Mouse (Mus musculus): ENCODE measurements at regions not wholly inside any gene's neighbourhood (a gene's known extent, or its start where the extent isn't known, plus 50 kb on each side); places are given as distances from the start of the nearest gene placed in this dataset.
"Not testable (repeated sequence)": the region's sequence is repeated elsewhere in the genome, so short reads cannot be mapped to it uniquely, and the experiment has no call there.

GRCm38 (mm10) chr14:53439643-53440042, 814.3 kb downstream of the Dad1 start:
- DNase-seq (ENCODE audit: low spot score); H3K4me1 ChIP-seq (replicated peaks; ENCODE audit: control insufficient read depth, insufficient read depth, low read length); H3K9ac ChIP-seq (ENCODE audit: low read length); H3K36me3 ChIP-seq (ENCODE audit: control insufficient read depth, insufficient read depth, low read length); H3K4me3 ChIP-seq (ENCODE audit: low read depth, low read length); H3K9me3 ChIP-seq (ENCODE audit: control insufficient read depth, low read length); H3K27me3 ChIP-seq (replicated peaks; ENCODE audit: control insufficient read depth, insufficient read depth, low read length); H3K27ac ChIP-seq (ENCODE audit: low read depth); ATAC-seq (replicated peaks; ENCODE audit: low FRiP score, low TSS enrichment, low read depth); H3K4me2 ChIP-seq (ENCODE audit: low read length): not testable (repeated sequence)

DNA sequence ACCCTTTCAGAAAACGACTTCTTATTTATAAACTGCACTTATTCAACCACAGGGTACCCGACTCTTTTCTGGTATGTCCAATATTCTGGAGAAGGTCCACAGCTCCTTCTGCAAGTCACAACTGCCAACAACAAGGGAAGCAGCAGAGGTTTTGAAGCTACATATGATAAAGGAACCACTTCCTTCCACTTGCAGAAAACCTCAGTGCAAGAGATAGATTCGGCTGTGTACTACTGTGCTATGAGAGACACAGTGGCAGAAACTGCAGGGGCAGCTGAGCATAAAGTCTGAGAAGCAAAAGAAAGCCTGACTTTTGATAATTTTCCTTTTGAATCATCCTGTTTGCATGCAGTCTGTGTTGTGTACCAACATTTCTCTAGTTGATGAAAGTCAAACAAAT, 823.8 kb downstream of the Dad1 start:
- H3K9ac ChIP-seq (ENCODE audit: low read length); H3K4me3 ChIP-seq (ENCODE audit: low read depth, low read length); ATAC-seq (replicated peaks; ENCODE audit: low FRiP score, low TSS enrichment, low read depth); DNase-seq (ENCODE audit: low spot score); H3K9me3 ChIP-seq (ENCODE audit: control insufficient read depth, low read length); H3K4me2 ChIP-seq (ENCODE audit: low read length); H3K27ac ChIP-seq (ENCODE audit: low read depth); H3K36me3 ChIP-seq (ENCODE audit: control insufficient read depth, insufficient read depth, low read length); H3K4me1 ChIP-seq (replicated peaks; ENCODE audit: control insufficient read depth, insufficient read depth, low read length); H3K27me3 ChIP-seq (replicated peaks; ENCODE audit: control insufficient read depth, insufficient read depth, low read length): not testable (repeated sequence)
- WGBS = 60% methylated on average over 2 of the region's 3 CpGs

- H3K4me2 ChIP-seq (ENCODE audit: low read length); DNase-seq (ENCODE audit: low spot score); H3K27ac ChIP-seq (ENCODE audit: low read depth); H3K9ac ChIP-seq (ENCODE audit: low read length); H3K36me3 ChIP-seq (ENCODE audit: control insufficient read depth, insufficient read depth, low read length); H3K4me1 ChIP-seq (replicated peaks; ENCODE audit: control insufficient read depth, insufficient read depth, low read length); H3K4me3 ChIP-seq (ENCODE audit: low read depth, low read length); H3K27me3 ChIP-seq (replicated peaks; ENCODE audit: control insufficient read depth, insufficient read depth, low read length); ATAC-seq (replicated peaks; ENCODE audit: low FRiP score, low TSS enrichment, low read depth); H3K9me3 ChIP-seq (ENCODE audit: control insufficient read depth, low read length): not testable (repeated sequence)
- 67% methylated on average over 1 of the region's 1 CpGs for WGBS
These were observed 825.5 kb downstream of the Dad1 start for GRCm38 (mm10) chr14:53428447-53428846.

DNA sequence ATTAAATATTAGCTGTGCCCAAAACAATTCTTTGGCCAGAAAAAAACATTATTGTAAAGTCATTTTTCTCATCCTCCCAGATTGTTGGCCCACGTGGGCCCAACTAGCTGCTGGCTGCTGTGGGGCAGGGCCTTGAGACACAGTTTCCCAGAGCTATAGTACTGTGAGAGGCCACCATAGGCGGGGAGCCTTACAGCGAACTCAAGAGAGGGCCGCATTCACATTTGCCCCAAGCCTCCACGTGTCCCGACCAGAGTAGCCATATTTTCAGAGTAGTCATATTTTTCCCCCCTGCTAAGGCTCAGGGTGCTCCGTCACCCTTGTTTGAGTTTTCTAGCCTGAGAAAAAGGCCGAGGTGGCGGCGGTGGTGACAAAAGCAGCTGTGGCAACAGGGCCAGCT, 826.3 kb downstream of the Dad1 start:
- not testable (repeated sequence) for H3K27ac ChIP-seq (ENCODE audit: low read depth); H3K4me2 ChIP-seq (ENCODE audit: low read length); H3K9ac ChIP-seq (ENCODE audit: low read length); H3K4me1 ChIP-seq (replicated peaks; ENCODE audit: control insufficient read depth, insufficient read depth, low read length); H3K9me3 ChIP-seq (ENCODE audit: control insufficient read depth, low read length); ATAC-seq (replicated peaks; ENCODE audit: low FRiP score, low TSS enrichment, low read depth); DNase-seq (ENCODE audit: low spot score); H3K4me3 ChIP-seq (ENCODE audit: low read depth, low read length); H3K27me3 ChIP-seq (replicated peaks; ENCODE audit: control insufficient read depth, insufficient read depth, low read length); H3K36me3 ChIP-seq (ENCODE audit: control insufficient read depth, insufficient read depth, low read length)
- WGBS = 83% methylated on average over 10 of the region's 10 CpGs

DNA sequence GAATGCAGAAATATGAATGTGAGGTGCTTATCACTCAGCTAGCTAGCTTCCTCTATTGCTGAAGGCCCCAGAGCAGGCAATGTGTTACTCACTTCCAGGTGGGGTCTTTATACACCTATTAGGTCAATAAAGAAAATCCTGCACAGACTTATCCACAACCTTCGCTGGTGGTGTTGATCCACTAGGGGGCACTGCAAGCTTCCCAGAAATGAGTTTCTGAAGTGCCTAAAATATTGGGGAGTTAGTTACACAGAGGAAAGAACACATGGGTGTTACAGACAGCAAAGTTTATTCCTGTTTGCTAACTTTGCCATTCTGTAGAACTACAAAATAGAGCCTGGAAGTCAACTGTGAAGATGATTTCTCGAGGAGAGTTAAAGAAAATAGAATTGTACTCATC, 836.9 kb downstream of the Dad1 start:
- no CpG with 5 or more reads among the region's 2 CpGs for WGBS
- not testable (repeated sequence) for H3K27me3 ChIP-seq (replicated peaks; ENCODE audit: control insufficient read depth, insufficient read depth, low read length); H3K9ac ChIP-seq (ENCODE audit: low read length); H3K4me1 ChIP-seq (replicated peaks; ENCODE audit: control insufficient read depth, insufficient read depth, low read length); H3K4me2 ChIP-seq (ENCODE audit: low read length); H3K9me3 ChIP-seq (ENCODE audit: control insufficient read depth, low read length); DNase-seq (ENCODE audit: low spot score); ATAC-seq (replicated peaks; ENCODE audit: low FRiP score, low TSS enrichment, low read depth); H3K4me3 ChIP-seq (ENCODE audit: low read depth, low read length); H3K36me3 ChIP-seq (ENCODE audit: control insufficient read depth, insufficient read depth, low read length); H3K27ac ChIP-seq (ENCODE audit: low read depth)

GRCm38 (mm10) chr14:53407500-53408227, 846.2 kb downstream of the Dad1 start:
- not testable (repeated sequence) for H3K4me3 ChIP-seq (ENCODE audit: low read depth, low read length); ATAC-seq (replicated peaks; ENCODE audit: low FRiP score, low TSS enrichment, low read depth); H3K27me3 ChIP-seq (replicated peaks; ENCODE audit: control insufficient read depth, insufficient read depth, low read length); H3K36me3 ChIP-seq (ENCODE audit: control insufficient read depth, insufficient read depth, low read length); H3K4me1 ChIP-seq (replicated peaks; ENCODE audit: control insufficient read depth, insufficient read depth, low read length); H3K9me3 ChIP-seq (ENCODE audit: control insufficient read depth, low read length); H3K27ac ChIP-seq (ENCODE audit: low read depth); DNase-seq (ENCODE audit: low spot score); H3K9ac ChIP-seq (ENCODE audit: low read length); H3K4me2 ChIP-seq (ENCODE audit: low read length)
- WGBS = 77% methylated on average over 2 of the region's 5 CpGs

GRCm38 (mm10) chr14:53390307-53390706, 863.6 kb downstream of the Dad1 start:
- not testable (repeated sequence) for H3K27me3 ChIP-seq (replicated peaks; ENCODE audit: control insufficient read depth, insufficient read depth, low read length); DNase-seq (ENCODE audit: low spot score); H3K4me1 ChIP-seq (replicated peaks; ENCODE audit: control insufficient read depth, insufficient read depth, low read length); H3K4me3 ChIP-seq (ENCODE audit: low read depth, low read length); H3K9ac ChIP-seq (ENCODE audit: low read length); H3K36me3 ChIP-seq (ENCODE audit: control insufficient read depth, insufficient read depth, low read length); H3K27ac ChIP-seq (ENCODE audit: low read depth); H3K4me2 ChIP-seq (ENCODE audit: low read length); ATAC-seq (replicated peaks; ENCODE audit: low FRiP score, low TSS enrichment, low read depth); H3K9me3 ChIP-seq (ENCODE audit: control insufficient read depth, low read length)
- WGBS = no CpG with 5 or more reads among the region's 1 CpGs

DNA sequence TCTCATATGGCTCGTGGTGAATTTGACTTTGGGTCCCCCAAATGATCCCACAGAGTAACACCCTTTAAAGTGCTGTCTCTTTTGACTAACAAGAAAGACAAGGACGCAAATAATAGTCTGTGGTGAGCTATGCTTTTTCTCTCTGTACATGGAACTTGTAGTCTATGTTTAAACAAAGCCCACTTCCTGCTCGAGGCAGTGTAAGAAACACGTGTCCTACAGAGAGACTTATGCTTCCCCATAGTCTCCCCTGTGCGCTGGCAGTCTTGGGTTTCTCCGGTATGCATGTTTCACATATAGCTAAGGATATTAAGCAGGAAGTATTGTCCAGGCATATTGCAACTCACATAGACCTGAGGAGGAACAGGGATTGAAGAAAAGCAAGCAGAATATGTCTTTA, 879.0 kb upstream of the Olfr1507 start:
- not testable (repeated sequence) for H3K27me3 ChIP-seq (replicated peaks; ENCODE audit: control insufficient read depth, insufficient read depth, low read length); ATAC-seq (replicated peaks; ENCODE audit: low FRiP score, low TSS enrichment, low read depth); H3K4me1 ChIP-seq (replicated peaks; ENCODE audit: control insufficient read depth, insufficient read depth, low read length); H3K36me3 ChIP-seq (ENCODE audit: control insufficient read depth, insufficient read depth, low read length); H3K9me3 ChIP-seq (ENCODE audit: control insufficient read depth, low read length); DNase-seq (ENCODE audit: low spot score); H3K4me3 ChIP-seq (ENCODE audit: low read depth, low read length); H3K9ac ChIP-seq (ENCODE audit: low read length); H3K27ac ChIP-seq (ENCODE audit: low read depth); H3K4me2 ChIP-seq (ENCODE audit: low read length)
- 63% methylated on average over 5 of the region's 6 CpGs for WGBS

- 100% methylated on average over 1 of the region's 2 CpGs for WGBS
- not testable (repeated sequence) for H3K4me1 ChIP-seq (replicated peaks; ENCODE audit: control insufficient read depth, insufficient read depth, low read length); H3K36me3 ChIP-seq (ENCODE audit: control insufficient read depth, insufficient read depth, low read length); H3K27me3 ChIP-seq (replicated peaks; ENCODE audit: control insufficient read depth, insufficient read depth, low read length); H3K4me2 ChIP-seq (ENCODE audit: low read length); H3K9me3 ChIP-seq (ENCODE audit: control insufficient read depth, low read length); H3K27ac ChIP-seq (ENCODE audit: low read depth); DNase-seq (ENCODE audit: low spot score); H3K9ac ChIP-seq (ENCODE audit: low read length); H3K4me3 ChIP-seq (ENCODE audit: low read depth, low read length); ATAC-seq (replicated peaks; ENCODE audit: low FRiP score, low TSS enrichment, low read depth)
These were observed 878.4 kb upstream of the Olfr1507 start for GRCm38 (mm10) chr14:53373777-53374468.

Measured in intestine, embryonic 14.5 days (tissue).